Mouse (Mus musculus): Measurements from ENCODE around the gene Pdpn.

Gene Pdpn

GRCm38 (mm10) chr4:143231790-143232422, 67.5 kb downstream of the Pdpn start:
- no peak for DNase-seq

GRCm38 (mm10) chr4:143231110-143231509, 68.3 kb downstream of the Pdpn start:
- no peak for DNase-seq

- DNase-seq, result no peak
Measured at GRCm38 (mm10) chr4:143227976-143228375, 71.4 kb downstream of the Pdpn start.

GRCm38 (mm10) chr4:143225886-143226285, 73.5 kb downstream of the Pdpn start:
- DNase-seq, result no peak

GRCm38 (mm10) chr4:143219316-143219751, 80.0 kb downstream of the Pdpn start:
- DNase-seq, result no peak

GRCm38 (mm10) chr4:143218858-143219257, 80.5 kb downstream of the Pdpn start:
- DNase-seq, result no peak
